Mouse (Mus musculus) urinary bladder, postnatal 25 days (tissue): ENCODE data around the gene Scgb1b24.

ENCODE experiments used
- DNase-seq: peaks from one replicate; pipeline ENCODE4 v3.0.0; 2022; ENCODE audit warnings: low spot score

Gene Scgb1b24

DNA sequence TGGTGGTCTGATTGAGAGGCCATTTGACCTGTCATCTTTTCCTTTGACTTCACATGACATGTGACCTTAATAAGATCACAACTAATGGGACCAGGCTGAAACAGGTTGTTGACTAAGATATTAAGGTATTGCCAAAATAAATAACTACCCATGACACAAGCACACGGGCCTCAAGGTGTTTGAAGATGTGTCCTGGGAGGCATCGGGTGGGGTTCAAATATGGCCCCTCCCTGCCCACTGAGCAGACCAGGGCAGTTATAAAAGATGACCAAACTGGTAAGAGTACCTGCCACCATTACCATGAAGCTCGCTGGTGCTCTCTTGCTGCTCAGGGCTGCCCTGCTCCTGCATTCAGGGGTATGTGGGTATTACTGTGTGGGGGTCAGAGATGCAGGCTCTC is at the start of gene Scgb1b24:
Gene Scgb1b24, plus strand, starts transcription at position 301 of the 400 bp plus-strand sequence.
- DNase-seq = no peak

DNA sequence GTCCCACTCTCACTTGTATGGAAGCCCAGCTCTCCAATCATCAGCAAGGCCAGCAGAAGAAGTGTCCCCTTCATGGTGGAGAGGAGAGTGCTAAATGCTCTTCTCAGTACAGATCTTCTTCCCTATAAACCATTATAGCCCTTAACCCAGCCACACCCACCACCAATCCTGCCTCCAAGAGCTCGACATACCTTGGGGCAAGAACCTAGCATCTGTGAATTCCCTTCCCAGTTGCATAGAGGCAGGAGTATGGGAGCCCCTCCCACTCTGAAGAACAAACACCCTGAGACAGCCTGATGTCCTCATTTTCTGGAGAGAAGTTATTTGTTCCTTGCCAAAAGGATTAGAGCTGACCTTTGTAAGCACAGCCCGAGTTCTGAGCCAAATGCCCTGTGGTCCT is 4.4 kb upstream of the Scgb1b24 start, which contains the start of gene Scgb2b24:
Gene Scgb2b24, minus strand, starts transcription at position 101 of the 400 bp plus-strand sequence.
- DNase-seq = no peak
